Mouse (Mus musculus): ENCODE measurements at regions not wholly inside any gene's neighbourhood (a gene's known extent, or its start where the extent isn't known, plus 50 kb on each side); places are given as distances from the start of the nearest gene placed in this dataset.

DNA sequence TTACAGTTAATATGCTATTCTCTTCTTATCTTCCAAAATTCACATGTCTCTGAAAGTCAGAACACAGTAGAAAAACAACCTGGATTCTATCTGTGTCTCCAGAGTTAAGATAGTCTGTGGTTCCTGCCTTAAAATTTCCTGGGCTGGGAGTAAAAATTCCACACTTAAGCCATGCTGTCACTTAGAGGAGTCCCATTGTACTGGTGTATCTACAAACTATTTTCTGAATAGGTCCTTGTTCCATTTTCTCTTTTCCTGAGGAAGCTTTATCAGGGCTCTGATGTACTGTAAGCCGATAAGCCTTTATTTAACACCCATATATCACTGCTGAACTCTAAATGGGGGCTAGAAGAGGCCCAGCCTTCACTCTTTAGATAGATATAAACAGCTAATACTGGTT lies 1171.1 kb downstream of the Efnb2 start:
- Histone ChIP-seq H3K4me3 (ENCODE audit: insufficient read depth, low read depth, low read length) (no peak overlapping the region), H3K27ac (ENCODE audit: insufficient read depth, low read depth, low read length) (no peak overlapping the region), H3K27me3 (replicated peaks; ENCODE audit: control insufficient read depth, insufficient read depth, low read length) (no peaks in the 10 kb centered on the region), H3K4me1 (ENCODE audit: control insufficient read depth, insufficient read depth, low read length) (no peaks in the 10 kb centered on the region), H3K36me3 (ENCODE audit: control insufficient read depth, insufficient read depth, low read length) (no peaks in the 10 kb centered on the region)
- DNase-seq, result no peak
- TF ChIP-seq POLR2A (IDR thresholded peaks at IDR 0.05; ENCODE audit: low read depth, low read length), result no peak
- no peak for TF ChIP-seq CTCF (conservative IDR thresholded peaks at IDR 0.05; ENCODE audit: insufficient read depth, insufficient read length, low read depth, low read length)
- WGBS, result 39% methylated on average over 1 of the region's 1 CpGs

DNA sequence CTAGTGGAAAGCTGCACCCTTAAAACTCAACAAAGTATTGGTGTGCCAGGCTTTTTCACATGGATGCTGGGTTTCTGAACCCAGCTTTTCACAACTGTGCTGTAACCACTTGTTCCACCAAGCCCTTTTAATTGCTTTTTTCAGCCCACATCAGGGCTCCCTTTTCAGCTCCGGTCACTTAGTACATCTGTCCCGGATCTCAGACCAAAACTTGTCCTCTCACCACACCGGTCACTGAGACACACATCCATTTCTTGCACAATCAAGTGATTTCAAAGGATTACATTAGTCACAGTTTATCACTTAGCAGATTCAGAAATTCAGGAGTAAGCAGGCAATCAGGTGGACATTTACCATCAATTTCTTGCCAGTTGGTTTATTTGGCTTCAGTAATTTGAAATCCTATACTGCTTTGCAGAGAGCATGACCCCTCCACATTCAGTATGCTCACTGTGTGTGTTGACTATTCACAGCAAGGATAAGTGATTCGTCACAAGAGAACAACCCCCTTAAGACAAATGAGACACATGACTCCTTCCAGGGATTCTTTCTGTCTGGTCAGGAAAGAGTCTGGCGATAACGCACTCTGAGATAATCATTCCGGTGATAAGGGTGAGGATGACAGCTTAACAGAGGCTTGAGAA lies 1188.8 kb downstream of the Efnb2 start:
- Histone ChIP-seq H3K27me3 (replicated peaks; ENCODE audit: control insufficient read depth, insufficient read depth, low read length) (no peaks in the 10 kb centered on the region), H3K27ac (ENCODE audit: insufficient read depth, low read depth, low read length) (no peak overlapping the region), H3K4me1 (ENCODE audit: control insufficient read depth, insufficient read depth, low read length) (no peaks in the 10 kb centered on the region), H3K4me3 (ENCODE audit: insufficient read depth, low read depth, low read length) (no peak overlapping the region), H3K36me3 (ENCODE audit: control insufficient read depth, insufficient read depth, low read length) (no peaks in the 10 kb centered on the region)
- 38% methylated on average over 7 of the region's 7 CpGs for WGBS
- TF ChIP-seq CTCF (conservative IDR thresholded peaks at IDR 0.05; ENCODE audit: insufficient read depth, insufficient read length, low read depth, low read length) (no peak), POLR2A (IDR thresholded peaks at IDR 0.05; ENCODE audit: low read depth, low read length) (no peak)
- no peak for DNase-seq

DNA sequence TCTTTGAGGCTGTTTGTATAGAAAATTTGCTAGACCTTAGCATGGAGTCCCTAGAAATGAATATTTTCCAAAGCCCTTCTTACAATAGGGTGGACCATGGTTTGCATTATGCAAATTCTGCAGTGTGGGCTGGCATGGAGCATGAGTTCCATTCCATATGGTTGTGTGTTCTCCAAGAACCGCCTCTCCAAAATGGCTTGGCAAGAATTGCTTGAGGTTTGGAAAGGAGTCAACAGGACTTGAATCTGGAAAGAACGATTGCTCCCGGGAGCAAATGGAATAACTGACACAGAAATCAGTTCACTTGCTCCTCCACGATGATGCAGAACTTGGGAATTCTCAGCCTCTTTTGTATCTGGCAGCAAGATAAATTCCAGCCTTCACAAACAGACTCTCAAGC lies 1191.8 kb downstream of the Efnb2 start:
- 81% methylated on average over 4 of the region's 4 CpGs for WGBS
- Histone ChIP-seq H3K36me3 (ENCODE audit: control insufficient read depth, insufficient read depth, low read length) (no peaks in the 10 kb centered on the region), H3K27ac (ENCODE audit: insufficient read depth, low read depth, low read length) (no peak overlapping the region), H3K4me1 (ENCODE audit: control insufficient read depth, insufficient read depth, low read length) (no peaks in the 10 kb centered on the region), H3K27me3 (replicated peaks; ENCODE audit: control insufficient read depth, insufficient read depth, low read length) (no peaks in the 10 kb centered on the region), H3K4me3 (ENCODE audit: insufficient read depth, low read depth, low read length) (no peak overlapping the region)
- DNase-seq, result no peak
- TF ChIP-seq POLR2A (IDR thresholded peaks at IDR 0.05; ENCODE audit: low read depth, low read length), result no peak
- no peak for TF ChIP-seq CTCF (conservative IDR thresholded peaks at IDR 0.05; ENCODE audit: insufficient read depth, insufficient read length, low read depth, low read length)

DNA sequence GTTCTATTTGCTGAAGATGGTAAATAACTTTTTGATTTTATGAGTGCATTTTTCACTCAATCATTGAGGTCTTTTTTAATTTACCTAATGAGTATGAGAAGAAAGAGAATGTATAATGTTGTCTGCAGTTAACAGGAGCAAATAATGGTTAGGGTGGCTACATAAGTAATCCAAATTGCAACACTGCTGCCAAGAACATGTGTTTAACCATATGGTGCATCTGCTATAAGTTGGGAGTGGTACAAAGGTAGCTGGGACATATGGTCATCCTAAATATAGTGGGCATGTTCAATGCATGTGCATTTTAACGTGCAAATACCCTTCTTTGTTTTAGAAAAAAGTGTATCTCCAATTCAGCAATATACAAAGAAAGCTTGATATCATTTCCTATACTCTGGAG lies 1198.2 kb downstream of the Efnb2 start:
- no peaks in the 10 kb centered on the region for H3K4me1 ChIP-seq (ENCODE audit: control insufficient read depth, insufficient read depth, low read length)
- no peak for TF ChIP-seq POLR2A (IDR thresholded peaks at IDR 0.05; ENCODE audit: low read depth, low read length)
- no peak for TF ChIP-seq CTCF (conservative IDR thresholded peaks at IDR 0.05; ENCODE audit: insufficient read depth, insufficient read length, low read depth, low read length)
- H3K36me3 ChIP-seq (ENCODE audit: control insufficient read depth, insufficient read depth, low read length), result no peaks in the 10 kb centered on the region
- H3K4me3 ChIP-seq (ENCODE audit: insufficient read depth, low read depth, low read length), result no peak overlapping the region
- H3K27ac ChIP-seq (ENCODE audit: insufficient read depth, low read depth, low read length), result no peak overlapping the region
- WGBS, result 73% methylated on average over 1 of the region's 1 CpGs
- no peak for DNase-seq
- H3K27me3 ChIP-seq (replicated peaks; ENCODE audit: control insufficient read depth, insufficient read depth, low read length), result no peaks in the 10 kb centered on the region

DNA sequence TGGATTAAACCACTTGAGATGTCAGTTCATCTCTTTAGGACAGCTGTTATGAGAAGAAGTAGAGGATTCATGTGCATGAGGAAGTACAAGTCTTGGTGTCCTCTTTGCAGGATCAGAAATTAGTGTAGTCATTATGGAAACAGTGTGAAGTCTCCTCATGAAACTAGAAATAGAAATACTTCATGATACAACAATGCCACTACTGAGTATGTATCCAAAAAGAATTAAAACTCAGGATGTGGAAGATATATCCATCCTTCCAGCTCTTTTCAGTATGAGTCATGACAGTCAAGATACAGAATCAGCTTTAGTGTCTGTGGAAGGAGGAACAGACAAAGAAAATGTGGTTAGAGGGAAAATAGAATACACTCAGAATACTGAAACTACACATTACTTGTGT lies 1211.7 kb downstream of the Efnb2 start:
- no peaks in the 10 kb centered on the region for H3K36me3 ChIP-seq (ENCODE audit: control insufficient read depth, insufficient read depth, low read length)
- no peak for TF ChIP-seq POLR2A (IDR thresholded peaks at IDR 0.05; ENCODE audit: low read depth, low read length)
- no peak for TF ChIP-seq CTCF (conservative IDR thresholded peaks at IDR 0.05; ENCODE audit: insufficient read depth, insufficient read length, low read depth, low read length)

DNA sequence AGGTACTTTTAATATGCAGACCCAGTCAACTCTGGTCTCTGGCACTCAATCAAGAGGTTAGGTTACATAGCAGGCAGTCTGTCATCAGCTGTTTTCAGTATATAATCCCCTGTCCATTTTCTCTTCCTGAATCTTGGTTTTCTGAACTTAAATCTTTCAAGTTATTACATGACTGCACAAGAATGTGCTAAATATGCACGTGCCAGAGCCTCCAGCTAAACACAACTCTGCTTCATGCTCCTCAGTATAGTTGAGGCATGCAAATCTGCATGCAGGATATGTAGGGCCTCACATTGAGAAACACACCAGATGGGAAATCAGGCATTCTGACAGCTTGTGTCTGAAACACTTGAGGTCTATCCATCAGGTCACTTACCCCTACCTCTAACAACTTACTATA lies 1214.0 kb downstream of the Efnb2 start:
- no peak overlapping the region for H3K27ac ChIP-seq (ENCODE audit: insufficient read depth, low read depth, low read length)
- H3K4me1 ChIP-seq (ENCODE audit: control insufficient read depth, insufficient read depth, low read length), result no peaks in the 10 kb centered on the region
- no peak overlapping the region for H3K4me3 ChIP-seq (ENCODE audit: insufficient read depth, low read depth, low read length)
- no peaks in the 10 kb centered on the region for H3K27me3 ChIP-seq (replicated peaks; ENCODE audit: control insufficient read depth, insufficient read depth, low read length)
- H3K36me3 ChIP-seq (ENCODE audit: control insufficient read depth, insufficient read depth, low read length), result no peaks in the 10 kb centered on the region
- WGBS, result 29% methylated on average over 1 of the region's 1 CpGs
- DNase-seq, result no peak
- no peak for TF ChIP-seq POLR2A (IDR thresholded peaks at IDR 0.05; ENCODE audit: low read depth, low read length)
- TF ChIP-seq CTCF (conservative IDR thresholded peaks at IDR 0.05; ENCODE audit: insufficient read depth, insufficient read length, low read depth, low read length), result no peak

More for the DNA sequence above, 1211.7 kb downstream of the Efnb2 start:
- Histone ChIP-seq H3K4me1 (ENCODE audit: control insufficient read depth, insufficient read depth, low read length) (no peaks in the 10 kb centered on the region), H3K4me3 (ENCODE audit: insufficient read depth, low read depth, low read length) (no peak overlapping the region), H3K27ac (ENCODE audit: insufficient read depth, low read depth, low read length) (no peak overlapping the region), H3K27me3 (replicated peaks; ENCODE audit: control insufficient read depth, insufficient read depth, low read length) (no peaks in the 10 kb centered on the region)
- no peak for DNase-seq

DNA sequence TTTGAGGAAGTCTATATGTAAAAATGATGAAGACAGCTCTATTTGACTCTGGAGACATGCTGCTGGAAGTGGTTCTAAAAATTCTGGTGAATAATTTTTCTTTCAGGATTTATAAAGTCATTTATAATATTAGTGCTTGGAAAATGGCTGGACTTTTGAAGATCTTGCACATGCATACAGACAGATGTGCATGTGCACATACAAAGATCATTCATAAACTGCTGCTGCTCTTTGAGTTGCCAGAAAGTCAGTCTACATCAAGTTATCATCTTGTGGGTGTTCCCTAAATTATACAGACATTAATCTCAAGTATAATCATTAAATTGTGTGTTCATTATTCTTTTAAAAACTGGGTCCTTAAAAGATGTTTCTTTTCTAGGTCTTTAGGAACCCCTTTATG lies 1220.2 kb downstream of the Efnb2 start:
- TF ChIP-seq POLR2A (IDR thresholded peaks at IDR 0.05; ENCODE audit: low read depth, low read length) (no peak), CTCF (conservative IDR thresholded peaks at IDR 0.05; ENCODE audit: insufficient read depth, insufficient read length, low read depth, low read length) (no peak)
- H3K4me1 ChIP-seq (ENCODE audit: control insufficient read depth, insufficient read depth, low read length), result no peaks in the 10 kb centered on the region
- no peaks in the 10 kb centered on the region for H3K36me3 ChIP-seq (ENCODE audit: control insufficient read depth, insufficient read depth, low read length)
- H3K27ac ChIP-seq (ENCODE audit: insufficient read depth, low read depth, low read length), result no peak overlapping the region
- no peaks in the 10 kb centered on the region for H3K27me3 ChIP-seq (replicated peaks; ENCODE audit: control insufficient read depth, insufficient read depth, low read length)
- H3K4me3 ChIP-seq (ENCODE audit: insufficient read depth, low read depth, low read length), result no peak overlapping the region
- DNase-seq, result no peak

Data from kidney, adult 2 months (tissue).